Mouse (Mus musculus): ENCODE results near the gene Socs1. TPM values are rescaled to one million over a fixed set of nuclear protein-coding genes. Genes with fewer than 3 reads are reported as not detected.

Gene Socs1
- polyA plus RNA-seq, 1 experiment = 4.0 TPM

GRCm38 (mm10) chr16:10821387-10821786 lies 36.1 kb upstream of the Socs1 start:
- no peaks in the 10 kb centered on the region for H3K36me3 ChIP-seq (ENCODE audit: control insufficient read depth, insufficient read depth, low read length)

GRCm38 (mm10) chr16:10819966-10820365 lies 34.6 kb upstream of the Socs1 start:
- H3K27me3 ChIP-seq (ENCODE audit: control insufficient read depth, insufficient read depth, low read length) = no peaks in the 10 kb centered on the region
- H3K4me3 ChIP-seq (ENCODE audit: control insufficient read depth, low read depth, low read length) = no peak overlapping the region
- H3K27ac ChIP-seq (ENCODE audit: control insufficient read depth, insufficient read depth, low read depth, low read length) = no peak overlapping the region
- TF ChIP-seq POLR2A (IDR thresholded peaks at IDR 0.05; ENCODE audit: control insufficient read depth, low read depth, low read length) (no peak), CTCF (IDR thresholded peaks at IDR 0.05; ENCODE audit: control insufficient read depth, insufficient read depth, insufficient replicate concordance, low read depth, low read length) (no peak)
- no peaks in the 10 kb centered on the region for H3K36me3 ChIP-seq (ENCODE audit: control insufficient read depth, insufficient read depth, low read length)
- H3K4me1 ChIP-seq (ENCODE audit: control insufficient read depth, insufficient read depth, low read length) = no peaks in the 10 kb centered on the region

More at GRCm38 (mm10) chr16:10821387-10821786, 36.1 kb upstream of the Socs1 start:
- Histone ChIP-seq H3K4me1 (ENCODE audit: control insufficient read depth, insufficient read depth, low read length) (no peaks in the 10 kb centered on the region), H3K4me3 (ENCODE audit: control insufficient read depth, low read depth, low read length) (no peak overlapping the region), H3K27me3 (ENCODE audit: control insufficient read depth, insufficient read depth, low read length) (no peaks in the 10 kb centered on the region), H3K27ac (ENCODE audit: control insufficient read depth, insufficient read depth, low read depth, low read length) (no peak overlapping the region)
- no peak for TF ChIP-seq CTCF (IDR thresholded peaks at IDR 0.05; ENCODE audit: control insufficient read depth, insufficient read depth, insufficient replicate concordance, low read depth, low read length)

GRCm38 (mm10) chr16:10818579-10819135 lies 33.3 kb upstream of the Socs1 start:
- H3K27ac ChIP-seq (ENCODE audit: control insufficient read depth, insufficient read depth, low read depth, low read length) = no peak overlapping the region
- TF ChIP-seq CTCF (IDR thresholded peaks at IDR 0.05; ENCODE audit: control insufficient read depth, insufficient read depth, insufficient replicate concordance, low read depth, low read length) (no peak), POLR2A (IDR thresholded peaks at IDR 0.05; ENCODE audit: control insufficient read depth, low read depth, low read length) (no peak)
- H3K4me1 ChIP-seq (ENCODE audit: control insufficient read depth, insufficient read depth, low read length) = no peaks in the 10 kb centered on the region
- no peak overlapping the region for H3K4me3 ChIP-seq (ENCODE audit: control insufficient read depth, low read depth, low read length)
- H3K27me3 ChIP-seq (ENCODE audit: control insufficient read depth, insufficient read depth, low read length) = no peaks in the 10 kb centered on the region
- H3K36me3 ChIP-seq (ENCODE audit: control insufficient read depth, insufficient read depth, low read length) = no peaks in the 10 kb centered on the region

DNA sequence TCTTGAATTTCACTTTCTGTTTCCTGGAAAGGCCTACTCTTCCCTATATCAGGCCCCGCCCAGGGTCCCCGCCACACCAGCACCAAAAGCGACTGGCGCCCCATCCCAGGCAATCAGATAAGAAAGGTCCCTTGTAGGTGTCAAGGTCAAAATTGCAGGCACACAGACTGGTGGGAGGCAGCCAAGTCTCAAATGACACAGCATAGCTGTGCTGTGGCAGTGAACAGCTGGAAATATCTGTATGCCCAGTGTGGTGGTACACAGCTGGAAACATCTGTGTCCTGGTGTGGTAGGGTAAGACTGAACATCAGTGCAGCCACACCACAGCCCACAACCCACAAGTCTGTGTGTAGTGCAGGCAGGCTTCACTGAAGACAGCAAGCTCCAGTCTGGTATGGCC lies 29.5 kb upstream of the Socs1 start:
- Histone ChIP-seq H3K27ac (ENCODE audit: control insufficient read depth, insufficient read depth, low read depth, low read length) (no peak overlapping the region), H3K36me3 (ENCODE audit: control insufficient read depth, insufficient read depth, low read length) (no peaks in the 10 kb centered on the region), H3K27me3 (ENCODE audit: control insufficient read depth, insufficient read depth, low read length) (no peaks in the 10 kb centered on the region), H3K4me1 (ENCODE audit: control insufficient read depth, insufficient read depth, low read length) (no peaks in the 10 kb centered on the region), H3K4me3 (ENCODE audit: control insufficient read depth, low read depth, low read length) (no peak overlapping the region)
- no peak for TF ChIP-seq CTCF (IDR thresholded peaks at IDR 0.05; ENCODE audit: control insufficient read depth, insufficient read depth, insufficient replicate concordance, low read depth, low read length)
- no peak for TF ChIP-seq POLR2A (IDR thresholded peaks at IDR 0.05; ENCODE audit: control insufficient read depth, low read depth, low read length)

DNA sequence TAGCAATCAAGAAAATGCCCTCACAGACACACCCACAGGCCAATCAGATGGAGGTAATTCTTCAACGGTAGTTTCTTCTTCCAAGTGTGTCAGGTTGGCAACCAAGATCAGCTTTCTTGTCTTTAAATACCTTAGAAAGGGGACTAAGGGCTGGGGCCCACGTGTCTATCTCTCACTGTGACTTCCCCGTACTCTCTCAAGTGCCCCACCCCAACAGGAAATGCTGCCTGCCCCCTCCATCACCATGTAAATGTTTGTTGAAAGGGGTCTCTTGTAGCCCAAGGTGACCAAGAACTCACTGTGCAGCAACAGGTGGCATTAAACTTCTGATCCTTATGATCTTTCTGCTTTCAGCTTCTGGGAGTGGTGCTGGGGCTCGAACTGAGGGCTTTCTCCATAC lies 28.4 kb upstream of the Socs1 start:
- H3K4me3 ChIP-seq (ENCODE audit: control insufficient read depth, low read depth, low read length) = no peak overlapping the region
- H3K4me1 ChIP-seq (ENCODE audit: control insufficient read depth, insufficient read depth, low read length) = no peaks in the 10 kb centered on the region
- no peaks in the 10 kb centered on the region for H3K36me3 ChIP-seq (ENCODE audit: control insufficient read depth, insufficient read depth, low read length)
- H3K27me3 ChIP-seq (ENCODE audit: control insufficient read depth, insufficient read depth, low read length) = no peaks in the 10 kb centered on the region
- no peak for TF ChIP-seq CTCF (IDR thresholded peaks at IDR 0.05; ENCODE audit: control insufficient read depth, insufficient read depth, insufficient replicate concordance, low read depth, low read length)
- no peak for TF ChIP-seq POLR2A (IDR thresholded peaks at IDR 0.05; ENCODE audit: control insufficient read depth, low read depth, low read length)
- no peak overlapping the region for H3K27ac ChIP-seq (ENCODE audit: control insufficient read depth, insufficient read depth, low read depth, low read length)

- TF ChIP-seq CTCF (IDR thresholded peaks at IDR 0.05; ENCODE audit: control insufficient read depth, insufficient read depth, insufficient replicate concordance, low read depth, low read length) (no peak), POLR2A (IDR thresholded peaks at IDR 0.05; ENCODE audit: control insufficient read depth, low read depth, low read length) (no peak)
- Histone ChIP-seq H3K27ac (ENCODE audit: control insufficient read depth, insufficient read depth, low read depth, low read length) (no peak within 1 kb of the TSS), H3K36me3 (ENCODE audit: control insufficient read depth, insufficient read depth, low read length) (no peaks in the 10 kb centered on the region), H3K4me3 (ENCODE audit: control insufficient read depth, low read depth, low read length) (no peak within 1 kb of the TSS), H3K4me1 (ENCODE audit: control insufficient read depth, insufficient read depth, low read length) (no peaks in the 10 kb centered on the region), H3K27me3 (ENCODE audit: control insufficient read depth, insufficient read depth, low read length) (no peaks in the 10 kb centered on the region)
Measured at GRCm38 (mm10) chr16:10812865-10813371, 27.6 kb upstream of the Socs1 start, which contains the start of gene Gm11172. Gene Gm11172 (plus strand): TSS chr16:10812915.

- Histone ChIP-seq H3K4me3 (ENCODE audit: control insufficient read depth, low read depth, low read length) (no peak overlapping the region), H3K27me3 (ENCODE audit: control insufficient read depth, insufficient read depth, low read length) (no peaks in the 10 kb centered on the region), H3K4me1 (ENCODE audit: control insufficient read depth, insufficient read depth, low read length) (no peaks in the 10 kb centered on the region), H3K36me3 (ENCODE audit: control insufficient read depth, insufficient read depth, low read length) (no peaks in the 10 kb centered on the region), H3K27ac (ENCODE audit: control insufficient read depth, insufficient read depth, low read depth, low read length) (no peak overlapping the region)
- no peak for TF ChIP-seq CTCF (IDR thresholded peaks at IDR 0.05; ENCODE audit: control insufficient read depth, insufficient read depth, insufficient replicate concordance, low read depth, low read length)
- TF ChIP-seq POLR2A (IDR thresholded peaks at IDR 0.05; ENCODE audit: control insufficient read depth, low read depth, low read length) = no peak
Measured at GRCm38 (mm10) chr16:10810376-10810775, 25.0 kb upstream of the Socs1 start.

Measured in testis, adult 2 months (tissue).